Mouse (Mus musculus) spleen, adult 2 months (tissue): Measurements from ENCODE around the gene Gm17416.

ENCODE experiments used
- CTCF ChIP-seq: fragments of 200-500 bp; IDR thresholded peaks from 2 replicates; pipeline ENCODE4 v1.5.1; 2011; ENCODE audit warnings: mild to moderate bottlenecking, inconsistent platforms; ENCODE audit not compliant: insufficient read depth, insufficient read length, insufficient replicate concordance; ENCODE audit errors: extremely low read depth
- POLR2A ChIP-seq: fragments of 200-500 bp; IDR thresholded peaks from 2 replicates; pipeline ENCODE4 v1.6.1; 2011; ENCODE audit warnings: low read depth, low read length, inconsistent platforms

DNA sequence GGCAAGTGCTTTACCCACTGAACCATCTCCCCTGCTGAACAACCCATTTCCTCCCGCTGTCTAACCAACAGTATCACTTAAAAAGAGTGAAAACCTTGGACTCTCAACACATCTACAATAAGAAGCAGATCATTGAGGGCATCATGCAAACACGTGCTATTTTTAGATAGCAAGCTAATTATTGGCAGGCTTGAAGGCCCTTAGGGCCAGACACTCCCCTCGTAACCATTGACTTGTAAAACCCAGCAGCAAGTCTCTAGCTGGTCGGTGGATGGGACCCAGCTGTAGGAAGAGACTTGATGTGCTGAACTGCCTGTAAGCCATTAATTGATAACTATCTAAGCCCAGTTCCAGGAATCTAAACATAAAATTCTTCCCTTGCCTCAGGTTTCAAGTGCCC lies 25.7 kb upstream of the Gm17416 start:
- TF ChIP-seq CTCF (no peak), POLR2A (no peak)
